Mouse (Mus musculus) heart, postnatal 0 days (tissue): ENCODE data around the gene Clip3.

Source experiments
- CTCF ChIP-seq: IDR thresholded peaks from 2 replicates; pipeline ENCODE4 v1.5.1; 2016; ENCODE audit warnings: antibody characterized with exemption, control low read depth, low read depth
- EP300 ChIP-seq: IDR thresholded peaks from 2 replicates; pipeline ENCODE4 v1.6.1; 2016; ENCODE audit warnings: antibody characterized with exemption, low read depth

- peak; percentile 37 for TF ChIP-seq CTCF
- TF ChIP-seq EP300 = no peak
Measured at GRCm38 (mm10) chr7:30306083-30306779, 14.7 kb downstream of the Clip3 start.
